Mouse (Mus musculus): Measurements from ENCODE around the gene Sash1. TPM values are rescaled to one million over a fixed set of nuclear protein-coding genes. Genes with fewer than 3 reads are reported as not detected.

Gene Sash1
- polyA plus RNA-seq, 1 experiment: 19.9 TPM

- Histone ChIP-seq H3K27me3 (ENCODE audit: control insufficient read depth, insufficient read depth, low read length) (no peaks in the 10 kb centered on the region), H3K27ac (ENCODE audit: insufficient read depth, low read depth, low read length) (no peak overlapping the region), H3K4me1 (ENCODE audit: control insufficient read depth, insufficient read depth, insufficient read length, low read length) (no peaks in the 10 kb centered on the region), H3K4me3 (ENCODE audit: low read depth, low read length) (no peak overlapping the region), H3K36me3 (ENCODE audit: control insufficient read depth, insufficient read depth, low read length) (peaks cover 31% of the 10 kb centered on the region)
- no peak for TF ChIP-seq POLR2A (IDR thresholded peaks at IDR 0.05; ENCODE audit: low read depth, low read length)
- TF ChIP-seq CTCF (IDR thresholded peaks at IDR 0.05; ENCODE audit: extremely low read depth, insufficient read length, insufficient replicate concordance, low read depth, low read length): no peak
- WGBS: 84% methylated on average over 21 of the region's 21 CpGs
Observed at GRCm38 (mm10) chr10:8747450-8748212, 138.2 kb downstream of the Sash1 start.

GRCm38 (mm10) chr10:8746082-8746696, 139.7 kb downstream of the Sash1 start:
- no peaks in the 10 kb centered on the region for H3K4me1 ChIP-seq (ENCODE audit: control insufficient read depth, insufficient read depth, insufficient read length, low read length)
- H3K36me3 ChIP-seq (ENCODE audit: control insufficient read depth, insufficient read depth, low read length): peaks cover 37% of the 10 kb centered on the region
- 80% methylated on average over 14 of the region's 14 CpGs for WGBS
- H3K27ac ChIP-seq (ENCODE audit: insufficient read depth, low read depth, low read length): no peak overlapping the region
- TF ChIP-seq POLR2A (IDR thresholded peaks at IDR 0.05; ENCODE audit: low read depth, low read length): no peak
- no peak for TF ChIP-seq CTCF (IDR thresholded peaks at IDR 0.05; ENCODE audit: extremely low read depth, insufficient read length, insufficient replicate concordance, low read depth, low read length)
- no peaks in the 10 kb centered on the region for H3K27me3 ChIP-seq (ENCODE audit: control insufficient read depth, insufficient read depth, low read length)
- no peak overlapping the region for H3K4me3 ChIP-seq (ENCODE audit: low read depth, low read length)

GRCm38 (mm10) chr10:8742872-8743271, 143.0 kb downstream of the Sash1 start:
- no peaks in the 10 kb centered on the region for H3K4me1 ChIP-seq (ENCODE audit: control insufficient read depth, insufficient read depth, insufficient read length, low read length)
- H3K4me3 ChIP-seq (ENCODE audit: low read depth, low read length): no peak overlapping the region
- WGBS: 50% methylated on average over 2 of the region's 2 CpGs
- peaks cover 49% of the 10 kb centered on the region for H3K36me3 ChIP-seq (ENCODE audit: control insufficient read depth, insufficient read depth, low read length)
- no peak overlapping the region for H3K27ac ChIP-seq (ENCODE audit: insufficient read depth, low read depth, low read length)
- no peaks in the 10 kb centered on the region for H3K27me3 ChIP-seq (ENCODE audit: control insufficient read depth, insufficient read depth, low read length)
- TF ChIP-seq POLR2A (IDR thresholded peaks at IDR 0.05; ENCODE audit: low read depth, low read length): no peak
- peak; percentile 85; the same call in 1 of the 2 replicates for TF ChIP-seq CTCF (IDR thresholded peaks at IDR 0.05; ENCODE audit: extremely low read depth, insufficient read length, insufficient replicate concordance, low read depth, low read length)

GRCm38 (mm10) chr10:8741505-8741904, 144.4 kb downstream of the Sash1 start:
- WGBS: 85% methylated on average over 9 of the region's 9 CpGs
- no peaks in the 10 kb centered on the region for H3K4me1 ChIP-seq (ENCODE audit: control insufficient read depth, insufficient read depth, insufficient read length, low read length)
- H3K4me3 ChIP-seq (ENCODE audit: low read depth, low read length): no peak overlapping the region
- TF ChIP-seq CTCF (IDR thresholded peaks at IDR 0.05; ENCODE audit: extremely low read depth, insufficient read length, insufficient replicate concordance, low read depth, low read length): no peak
- TF ChIP-seq POLR2A (IDR thresholded peaks at IDR 0.05; ENCODE audit: low read depth, low read length): no peak
- no peak overlapping the region for H3K27ac ChIP-seq (ENCODE audit: insufficient read depth, low read depth, low read length)
- no peaks in the 10 kb centered on the region for H3K27me3 ChIP-seq (ENCODE audit: control insufficient read depth, insufficient read depth, low read length)
- H3K36me3 ChIP-seq (ENCODE audit: control insufficient read depth, insufficient read depth, low read length): peaks cover 55% of the 10 kb centered on the region

- WGBS: 91% methylated on average over 5 of the region's 5 CpGs
- H3K36me3 ChIP-seq (ENCODE audit: control insufficient read depth, insufficient read depth, low read length): peaks cover 53% of the 10 kb centered on the region
- H3K4me3 ChIP-seq (ENCODE audit: low read depth, low read length): no peak overlapping the region
- no peak for TF ChIP-seq CTCF (IDR thresholded peaks at IDR 0.05; ENCODE audit: extremely low read depth, insufficient read length, insufficient replicate concordance, low read depth, low read length)
- TF ChIP-seq POLR2A (IDR thresholded peaks at IDR 0.05; ENCODE audit: low read depth, low read length): no peak
- no peaks in the 10 kb centered on the region for H3K4me1 ChIP-seq (ENCODE audit: control insufficient read depth, insufficient read depth, insufficient read length, low read length)
- H3K27me3 ChIP-seq (ENCODE audit: control insufficient read depth, insufficient read depth, low read length): no peaks in the 10 kb centered on the region
- H3K27ac ChIP-seq (ENCODE audit: insufficient read depth, low read depth, low read length): no peak overlapping the region
Observed at GRCm38 (mm10) chr10:8740797-8741196, 145.1 kb downstream of the Sash1 start.

GRCm38 (mm10) chr10:8729387-8730337, 156.2 kb downstream of the Sash1 start:
- peaks cover 45% of the 10 kb centered on the region for H3K36me3 ChIP-seq (ENCODE audit: control insufficient read depth, insufficient read depth, low read length)
- no peak for TF ChIP-seq CTCF (IDR thresholded peaks at IDR 0.05; ENCODE audit: extremely low read depth, insufficient read length, insufficient replicate concordance, low read depth, low read length)
- TF ChIP-seq POLR2A (IDR thresholded peaks at IDR 0.05; ENCODE audit: low read depth, low read length): no peak
- H3K27me3 ChIP-seq (ENCODE audit: control insufficient read depth, insufficient read depth, low read length): no peaks in the 10 kb centered on the region
- 93% methylated on average over 34 of the region's 34 CpGs for WGBS
- H3K27ac ChIP-seq (ENCODE audit: insufficient read depth, low read depth, low read length): no peak overlapping the region
- H3K4me1 ChIP-seq (ENCODE audit: control insufficient read depth, insufficient read depth, insufficient read length, low read length): no peaks in the 10 kb centered on the region
- H3K4me3 ChIP-seq (ENCODE audit: low read depth, low read length): no peak overlapping the region

All from small intestine, adult 2 months (tissue).